Mouse (Mus musculus): ENCODE measurements at regions not wholly inside any gene's neighbourhood (a gene's known extent, or its start where the extent isn't known, plus 50 kb on each side); places are given as distances from the start of the nearest gene placed in this dataset.
"Not testable (repeated sequence)": the region's sequence is repeated elsewhere in the genome, so short reads cannot be mapped to it uniquely, and the experiment has no call there.

GRCm38 (mm10) chr12:77895508-77895907 lies 298.5 kb upstream of the Gm6657 start:
- WGBS = 54% methylated on average over 2 of the region's 2 CpGs

GRCm38 (mm10) chr12:77898974-77899373 lies 295.1 kb upstream of the Gm6657 start:
- H3K4me3 ChIP-seq; H3K36me3 ChIP-seq (ENCODE audit: control insufficient read depth, insufficient read depth, low read length); H3K4me1 ChIP-seq (ENCODE audit: control insufficient read depth, insufficient read depth, low read length); H3K9ac ChIP-seq (ENCODE audit: low read depth, low read length); H3K27me3 ChIP-seq (ENCODE audit: control insufficient read depth, insufficient read depth, low read length); intact Hi-C loops (cut with DNase I); DNase-seq; H3K27ac ChIP-seq; H3K79me2 ChIP-seq (replicated peaks; ENCODE audit: control insufficient read depth, insufficient read depth, low read length): not testable (repeated sequence)
- 82% methylated on average over 2 of the region's 2 CpGs for whole genome bisulfite sequencing

More at GRCm38 (mm10) chr12:77895508-77895907, 298.5 kb upstream of the Gm6657 start:
- Histone ChIP-seq H3K36me3 (ENCODE audit: control insufficient read depth, insufficient read depth, low read length) (no peaks in the 10 kb centered on the region), H3K4me1 (ENCODE audit: control insufficient read depth, insufficient read depth, low read length) (no peaks in the 10 kb centered on the region), H3K4me3 (no peak overlapping the region), H3K79me2 (replicated peaks; ENCODE audit: control insufficient read depth, insufficient read depth, low read length) (no peaks in the 10 kb centered on the region), H3K27ac (no peak overlapping the region), H3K9ac (ENCODE audit: low read depth, low read length) (no peak overlapping the region), H3K27me3 (ENCODE audit: control insufficient read depth, insufficient read depth, low read length) (no peaks in the 10 kb centered on the region; the same call in 1 of the 2 replicates)
- intact Hi-C loops (cut with DNase I) = no loop called here
- no peak for DNase-seq
- TF ChIP-seq POLR2A (IDR thresholded peaks at IDR 0.05; ENCODE audit: insufficient read depth, low read depth, low read length) (no peak), EP300 (IDR thresholded peaks at IDR 0.05; ENCODE audit: insufficient read depth, low read depth, low read length) (no peak), CTCF (IDR thresholded peaks at IDR 0.05) (no peak)

GRCm38 (mm10) chr12:77901254-77901653 lies 292.8 kb upstream of the Gm6657 start:
- no peaks in the 10 kb centered on the region; the same call in 1 of the 2 replicates for H3K27me3 ChIP-seq (ENCODE audit: control insufficient read depth, insufficient read depth, low read length)
- no peak overlapping the region for H3K4me3 ChIP-seq
- no peak for DNase-seq
- no peak overlapping the region for H3K9ac ChIP-seq (ENCODE audit: low read depth, low read length)
- intact Hi-C loops (cut with DNase I) = no loop called here
- H3K36me3 ChIP-seq (ENCODE audit: control insufficient read depth, insufficient read depth, low read length) = no peaks in the 10 kb centered on the region
- no peak for TF ChIP-seq CTCF (IDR thresholded peaks at IDR 0.05)
- TF ChIP-seq EP300 (IDR thresholded peaks at IDR 0.05; ENCODE audit: insufficient read depth, low read depth, low read length) = no peak
- TF ChIP-seq POLR2A (IDR thresholded peaks at IDR 0.05; ENCODE audit: insufficient read depth, low read depth, low read length) = no peak
- H3K79me2 ChIP-seq (replicated peaks; ENCODE audit: control insufficient read depth, insufficient read depth, low read length) = no peaks in the 10 kb centered on the region
- 91% methylated on average over 1 of the region's 1 CpGs for WGBS
- no peaks in the 10 kb centered on the region for H3K4me1 ChIP-seq (ENCODE audit: control insufficient read depth, insufficient read depth, low read length)
- H3K27ac ChIP-seq = no peak overlapping the region

- TF ChIP-seq CTCF (IDR thresholded peaks at IDR 0.05) = no peak
- no peak for TF ChIP-seq POLR2A (IDR thresholded peaks at IDR 0.05; ENCODE audit: insufficient read depth, low read depth, low read length)
- TF ChIP-seq EP300 (IDR thresholded peaks at IDR 0.05; ENCODE audit: insufficient read depth, low read depth, low read length) = no peak
- H3K4me3 ChIP-seq = no peak overlapping the region
- H3K36me3 ChIP-seq (ENCODE audit: control insufficient read depth, insufficient read depth, low read length) = no peaks in the 10 kb centered on the region
- H3K27ac ChIP-seq = no peak overlapping the region
- no peaks in the 10 kb centered on the region for H3K4me1 ChIP-seq (ENCODE audit: control insufficient read depth, insufficient read depth, low read length)
- WGBS = 39% methylated on average over 4 of the region's 4 CpGs
- intact Hi-C loops (cut with DNase I) = no loop called here
- DNase-seq = no peak
- no peaks in the 10 kb centered on the region for H3K27me3 ChIP-seq (ENCODE audit: control insufficient read depth, insufficient read depth, low read length)
- H3K79me2 ChIP-seq (replicated peaks; ENCODE audit: control insufficient read depth, insufficient read depth, low read length) = no peaks in the 10 kb centered on the region
- H3K9ac ChIP-seq (ENCODE audit: low read depth, low read length) = no peak overlapping the region
These were observed 281.0 kb upstream of the Gm6657 start for GRCm38 (mm10) chr12:77912863-77913554.

- WGBS = 59% methylated on average over 4 of the region's 4 CpGs
- no peaks in the 10 kb centered on the region for H3K36me3 ChIP-seq (ENCODE audit: control insufficient read depth, insufficient read depth, low read length)
- H3K4me3 ChIP-seq = no peak overlapping the region
- no peaks in the 10 kb centered on the region for H3K4me1 ChIP-seq (ENCODE audit: control insufficient read depth, insufficient read depth, low read length)
- intact Hi-C loops (cut with DNase I) = no loop called here
- no peaks in the 10 kb centered on the region for H3K27me3 ChIP-seq (ENCODE audit: control insufficient read depth, insufficient read depth, low read length)
- H3K9ac ChIP-seq (ENCODE audit: low read depth, low read length) = no peak overlapping the region
- H3K27ac ChIP-seq = no peak overlapping the region
- H3K79me2 ChIP-seq (replicated peaks; ENCODE audit: control insufficient read depth, insufficient read depth, low read length) = no peaks in the 10 kb centered on the region
- TF ChIP-seq POLR2A (IDR thresholded peaks at IDR 0.05; ENCODE audit: insufficient read depth, low read depth, low read length) = no peak
- TF ChIP-seq EP300 (IDR thresholded peaks at IDR 0.05; ENCODE audit: insufficient read depth, low read depth, low read length) = no peak
- no peak for TF ChIP-seq CTCF (IDR thresholded peaks at IDR 0.05)
- DNase-seq = no peak
These were observed 265.3 kb upstream of the Gm6657 start for GRCm38 (mm10) chr12:77928729-77929128.

- DNase-seq = no peak
- TF ChIP-seq EP300 (IDR thresholded peaks at IDR 0.05; ENCODE audit: insufficient read depth, low read depth, low read length) = no peak
- no peak for TF ChIP-seq CTCF (IDR thresholded peaks at IDR 0.05)
- no peak for TF ChIP-seq POLR2A (IDR thresholded peaks at IDR 0.05; ENCODE audit: insufficient read depth, low read depth, low read length)
- no peak overlapping the region for H3K27ac ChIP-seq
- no peaks in the 10 kb centered on the region for H3K27me3 ChIP-seq (ENCODE audit: control insufficient read depth, insufficient read depth, low read length)
- H3K79me2 ChIP-seq (replicated peaks; ENCODE audit: control insufficient read depth, insufficient read depth, low read length) = no peaks in the 10 kb centered on the region
- no peak overlapping the region for H3K9ac ChIP-seq (ENCODE audit: low read depth, low read length)
- intact Hi-C loops (cut with DNase I) = no loop called here
- H3K4me3 ChIP-seq = no peak overlapping the region
- H3K36me3 ChIP-seq (ENCODE audit: control insufficient read depth, insufficient read depth, low read length) = no peaks in the 10 kb centered on the region
- H3K4me1 ChIP-seq (ENCODE audit: control insufficient read depth, insufficient read depth, low read length) = no peaks in the 10 kb centered on the region
- 50% methylated on average over 1 of the region's 1 CpGs for WGBS
These were observed 264.5 kb upstream of the Gm6657 start for GRCm38 (mm10) chr12:77929571-77929970.

All from heart, adult 2 months (tissue).